Mouse (Mus musculus): ENCODE data around the gene Prss54. TPM values are rescaled to one million over a fixed set of nuclear protein-coding genes. Genes with fewer than 3 reads are reported as not detected.

The Prss54 gene
- polyA plus RNA-seq, 1 experiment from 2014 or later = not detected

DNA sequence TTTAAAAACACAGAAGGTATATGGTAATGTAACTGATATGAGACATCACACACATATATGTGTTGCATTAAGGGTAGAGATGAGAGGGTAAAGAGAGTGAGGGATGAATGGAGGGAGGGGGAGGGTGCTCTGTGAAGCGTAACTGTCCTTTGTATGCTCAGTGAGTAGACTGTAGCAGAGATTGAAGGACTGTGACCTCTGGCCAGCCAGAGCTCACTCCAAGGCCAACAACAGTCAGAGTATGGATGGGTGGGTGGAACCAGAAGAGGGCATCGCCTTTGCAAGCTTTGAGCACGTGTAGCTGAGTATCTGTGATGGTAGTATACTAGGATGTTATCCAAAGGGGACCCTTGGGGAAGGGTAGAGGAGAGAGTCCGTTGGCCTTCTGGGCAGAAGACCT lies 24.6 kb downstream of the Prss54 start:
- H3K9me3 ChIP-seq = no peaks in the 10 kb centered on the region
- ATAC-seq (ENCODE audit: extremely low read depth, insufficient number of reproducible peaks, low FRiP score, low TSS enrichment) = no peak

DNA sequence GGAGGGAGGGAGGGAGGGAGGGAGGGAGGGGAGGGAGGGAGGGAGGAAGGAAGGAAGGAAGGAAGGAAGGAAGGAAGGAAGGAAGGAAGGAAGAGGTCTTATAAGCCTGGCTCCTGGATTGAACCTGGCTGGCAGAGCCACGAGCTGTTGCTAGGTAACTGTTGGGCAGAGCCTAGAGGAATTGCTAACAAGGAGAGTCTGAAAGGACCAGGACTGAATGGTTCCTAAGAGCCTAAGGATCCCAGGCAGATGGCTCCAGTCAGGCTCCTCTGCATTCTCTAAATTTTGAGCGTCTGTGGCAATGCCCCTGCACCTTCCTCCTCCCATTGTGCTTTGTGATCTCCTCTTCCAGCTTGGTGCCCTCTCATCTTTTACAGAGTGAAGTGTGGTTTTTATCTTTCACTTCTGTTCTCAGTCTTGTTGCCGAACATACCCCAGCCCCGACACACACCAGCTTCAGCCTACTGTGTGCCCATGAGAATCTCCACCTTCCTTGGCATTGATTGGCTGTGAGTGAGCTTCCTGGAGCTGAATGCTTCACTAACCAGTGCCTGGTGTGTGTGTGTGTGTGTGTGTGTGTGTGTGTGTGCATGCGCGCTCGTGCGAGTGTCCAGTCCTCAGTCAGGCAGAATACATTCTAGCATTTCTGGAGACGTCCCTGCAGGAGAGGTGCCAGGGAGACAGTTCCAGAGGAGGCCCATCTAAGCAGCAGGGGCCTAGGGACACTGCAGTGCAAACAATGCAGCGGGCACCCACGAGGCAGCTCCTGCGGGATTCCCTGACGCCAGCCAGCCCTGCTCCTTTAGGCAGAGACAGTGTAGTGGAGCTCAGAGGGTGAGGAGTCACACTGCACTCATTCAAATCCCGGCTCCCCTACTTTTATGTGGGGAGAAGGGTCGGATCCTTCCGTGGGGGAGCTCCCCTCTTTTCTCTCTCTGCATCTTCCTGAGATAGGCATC lies 26.0 kb downstream of the Prss54 start:
- no peak overlapping the region for H3K27ac ChIP-seq (replicated peaks)
- no peaks in the 10 kb centered on the region for H3K36me3 ChIP-seq
- no peak overlapping the region for H3K4me2 ChIP-seq
- no peaks in the 10 kb centered on the region for H3K9me3 ChIP-seq
- no peak; the same call in 1 of the 2 replicates for ATAC-seq (ENCODE audit: extremely low read depth, insufficient number of reproducible peaks, low FRiP score, low TSS enrichment)
- no peak overlapping the region for H3K9ac ChIP-seq
- peaks cover 16% of the 10 kb centered on the region for H3K4me1 ChIP-seq
- no peak overlapping the region for H3K4me3 ChIP-seq
- H3K27me3 ChIP-seq (replicated peaks) = no peaks in the 10 kb centered on the region
- 59% methylated on average over 16 of the region's 16 CpGs for WGBS

More for the DNA sequence above, 24.6 kb downstream of the Prss54 start:
- no peak overlapping the region for H3K27ac ChIP-seq (replicated peaks)
- no peaks in the 10 kb centered on the region for H3K27me3 ChIP-seq (replicated peaks)
- H3K4me3 ChIP-seq = no peak overlapping the region
- H3K9ac ChIP-seq = no peak overlapping the region
- WGBS = 66% methylated on average over 4 of the region's 4 CpGs
- no peak overlapping the region for H3K4me2 ChIP-seq
- H3K36me3 ChIP-seq = no peaks in the 10 kb centered on the region
- peaks cover 16% of the 10 kb centered on the region for H3K4me1 ChIP-seq

- no peaks in the 10 kb centered on the region for H3K27me3 ChIP-seq (replicated peaks)
- H3K4me2 ChIP-seq = no peak overlapping the region
- ATAC-seq (ENCODE audit: extremely low read depth, insufficient number of reproducible peaks, low FRiP score, low TSS enrichment) = no peak
- H3K9ac ChIP-seq = 0 out of 2 replicates have a peak overlapping the region, but pooled peaks have one; percentile 2
- H3K4me1 ChIP-seq = peaks cover 16% of the 10 kb centered on the region
- H3K36me3 ChIP-seq = no peaks in the 10 kb centered on the region; the same call in 1 of the 2 replicates
- 49% methylated on average over 8 of the region's 8 CpGs for WGBS
- H3K4me3 ChIP-seq = no peak overlapping the region
- no peaks in the 10 kb centered on the region for H3K9me3 ChIP-seq
- H3K27ac ChIP-seq (replicated peaks) = peak overlapping the region; percentile 10; the same call in 1 of the 2 replicates
Observed at GRCm38 (mm10) chr8:95547931-95548330, 28.2 kb downstream of the Prss54 start.

GRCm38 (mm10) chr8:95546986-95547385 lies 29.2 kb downstream of the Prss54 start:
- no peaks in the 10 kb centered on the region; the same call in 1 of the 2 replicates for H3K36me3 ChIP-seq
- no peak overlapping the region for H3K4me2 ChIP-seq
- no peak overlapping the region for H3K4me3 ChIP-seq
- 0 out of 2 replicates have a peak, but pooled peaks cover 3% of the 10 kb centered on the region for H3K9me3 ChIP-seq
- no peak overlapping the region for H3K9ac ChIP-seq
- no peak for ATAC-seq (ENCODE audit: extremely low read depth, insufficient number of reproducible peaks, low FRiP score, low TSS enrichment)
- 79% methylated on average over 4 of the region's 4 CpGs for WGBS
- no peaks in the 10 kb centered on the region for H3K27me3 ChIP-seq (replicated peaks)
- peaks cover 16% of the 10 kb centered on the region for H3K4me1 ChIP-seq
- H3K27ac ChIP-seq (replicated peaks) = no peak overlapping the region

DNA sequence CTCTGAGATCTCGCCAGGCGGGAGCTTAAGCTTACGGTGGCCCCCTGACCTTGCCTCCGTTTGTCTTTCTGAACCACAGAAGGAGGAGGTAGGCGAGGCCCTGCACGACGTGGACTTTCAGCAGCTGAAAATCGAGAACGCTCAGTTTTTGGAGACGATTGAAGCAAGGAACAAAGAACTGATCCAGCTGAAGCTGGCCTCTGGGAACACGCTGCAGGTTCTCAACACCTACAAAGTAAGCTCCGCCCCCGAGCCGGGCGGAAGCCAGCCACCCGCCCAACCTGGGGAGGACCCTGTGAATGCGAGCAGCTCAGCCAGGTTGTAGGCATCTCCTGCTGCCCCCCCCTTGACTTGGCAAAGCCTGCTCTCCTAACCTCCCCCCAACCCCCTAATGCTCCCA lies 30.3 kb downstream of the Prss54 start:
- H3K4me3 ChIP-seq = no peak overlapping the region
- 0 out of 2 replicates have a peak, but pooled peaks cover 3% of the 10 kb centered on the region for H3K9me3 ChIP-seq
- H3K27ac ChIP-seq (replicated peaks) = no peak overlapping the region
- H3K9ac ChIP-seq = no peak overlapping the region
- no peaks in the 10 kb centered on the region for H3K27me3 ChIP-seq (replicated peaks)
- H3K36me3 ChIP-seq = no peaks in the 10 kb centered on the region; the same call in 1 of the 2 replicates
- 68% methylated on average over 17 of the region's 17 CpGs for WGBS
- no peak for ATAC-seq (ENCODE audit: extremely low read depth, insufficient number of reproducible peaks, low FRiP score, low TSS enrichment)
- H3K4me1 ChIP-seq = peaks cover 16% of the 10 kb centered on the region
- no peak overlapping the region for H3K4me2 ChIP-seq

DNA sequence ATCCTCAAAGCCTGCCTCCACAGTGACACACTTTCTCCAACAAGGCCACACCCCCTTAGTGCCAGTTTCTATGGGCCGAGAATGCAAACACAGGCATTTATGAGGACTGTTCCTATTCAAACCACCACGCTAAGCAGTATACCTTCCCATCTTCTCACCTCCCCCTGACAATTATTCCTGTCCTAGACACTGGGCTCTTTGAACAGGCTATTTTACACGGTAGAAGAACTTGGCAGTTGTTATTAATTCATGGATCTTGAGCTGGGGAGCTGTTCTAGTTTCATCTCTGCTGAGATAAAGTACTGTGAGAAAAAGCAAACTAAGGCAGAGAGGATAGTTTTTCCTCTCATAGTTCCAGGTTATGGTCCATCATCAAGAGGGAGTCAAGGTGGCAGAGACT lies 33.1 kb downstream of the Prss54 start:
- H3K4me2 ChIP-seq = no peak overlapping the region
- WGBS = 83% methylated on average over 3 of the region's 3 CpGs
- H3K27ac ChIP-seq (replicated peaks) = no peak overlapping the region
- H3K36me3 ChIP-seq = no peaks in the 10 kb centered on the region; the same call in 1 of the 2 replicates
- H3K9ac ChIP-seq = no peak overlapping the region
- no peak overlapping the region for H3K4me3 ChIP-seq
- H3K27me3 ChIP-seq (replicated peaks) = no peaks in the 10 kb centered on the region
- ATAC-seq (ENCODE audit: extremely low read depth, insufficient number of reproducible peaks, low FRiP score, low TSS enrichment) = no peak
- H3K4me1 ChIP-seq = peaks cover 5% of the 10 kb centered on the region
- 0 out of 2 replicates have a peak, but pooled peaks cover 3% of the 10 kb centered on the region for H3K9me3 ChIP-seq

DNA sequence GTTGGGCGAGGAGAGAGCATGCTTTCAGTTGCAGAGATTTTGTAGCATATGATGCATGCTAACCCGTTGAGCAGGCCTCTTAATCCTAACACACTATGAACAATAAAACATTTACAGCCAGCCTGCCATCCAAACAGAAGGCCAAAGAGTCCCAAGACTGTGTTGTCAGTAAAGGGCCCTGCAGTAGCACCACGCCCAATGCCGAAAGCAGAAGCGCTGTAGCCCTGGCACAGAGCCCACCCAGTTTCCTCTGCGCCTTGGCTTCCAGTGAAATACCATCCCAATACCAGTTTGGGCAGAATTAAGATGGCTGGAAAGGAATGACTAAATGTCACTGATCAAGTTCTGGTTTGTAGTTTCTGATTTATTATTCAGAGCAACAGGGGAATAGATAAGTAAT lies 33.9 kb downstream of the Prss54 start:
- no peak overlapping the region for H3K27ac ChIP-seq (replicated peaks)
- 86% methylated on average over 6 of the region's 6 CpGs for WGBS
- ATAC-seq (ENCODE audit: extremely low read depth, insufficient number of reproducible peaks, low FRiP score, low TSS enrichment) = no peak

GRCm38 (mm10) chr8:95539487-95539886 lies 36.7 kb downstream of the Prss54 start:
- Histone ChIP-seq H3K27ac (replicated peaks) (no peak overlapping the region), H3K9ac (no peak overlapping the region), H3K9me3 (0 out of 2 replicates have a peak, but pooled peaks cover 3% of the 10 kb centered on the region), H3K4me2 (no peak overlapping the region), H3K4me1 (0 out of 2 replicates have a peak, but pooled peaks cover under 1% of the 10 kb centered on the region), H3K4me3 (no peak overlapping the region), H3K36me3 (no peaks in the 10 kb centered on the region; the same call in 1 of the 2 replicates), H3K27me3 (replicated peaks) (no peaks in the 10 kb centered on the region)
- ATAC-seq (ENCODE audit: extremely low read depth, insufficient number of reproducible peaks, low FRiP score, low TSS enrichment) = no peak
- WGBS = 76% methylated on average over 5 of the region's 5 CpGs

More for the DNA sequence above, 33.9 kb downstream of the Prss54 start:
- Histone ChIP-seq H3K27me3 (replicated peaks) (no peaks in the 10 kb centered on the region), H3K9ac (no peak overlapping the region), H3K4me2 (no peak overlapping the region), H3K4me3 (no peak overlapping the region), H3K9me3 (0 out of 2 replicates have a peak, but pooled peaks cover 3% of the 10 kb centered on the region), H3K36me3 (no peaks in the 10 kb centered on the region; the same call in 1 of the 2 replicates), H3K4me1 (no peaks in the 10 kb centered on the region; the same call in 1 of the 2 replicates)

GRCm38 (mm10) chr8:95533584-95534387 lies 42.4 kb downstream of the Prss54 start, which contains the start of gene Ccdc113:
Gene Ccdc113, plus strand, starts transcription at chr8:95534085.
- Histone ChIP-seq H3K4me3 (peak within 1 kb of the TSS; percentile 62), H3K9me3 (no peaks in the 10 kb centered on the region), H3K4me1 (peaks cover 6% of the 10 kb centered on the region; the same call in 1 of the 2 replicates), H3K27me3 (replicated peaks) (no peaks in the 10 kb centered on the region), H3K36me3 (no peaks in the 10 kb centered on the region), H3K9ac (peak within 1 kb of the TSS; percentile 77), H3K27ac (replicated peaks) (0 out of 2 replicates have a peak within 1 kb of the TSS, but pooled peaks have one; percentile 24), H3K4me2 (peak within 1 kb of the TSS; percentile 79)
- WGBS = 5% methylated on average over 33 of the region's 33 CpGs
- ATAC-seq (ENCODE audit: extremely low read depth, insufficient number of reproducible peaks, low FRiP score, low TSS enrichment) = peak; percentile 72; the same call in 1 of the 2 replicates

GRCm38 (mm10) chr8:95532206-95532605 lies 43.9 kb downstream of the Prss54 start:
- peaks cover 6% of the 10 kb centered on the region; the same call in 1 of the 2 replicates for H3K4me1 ChIP-seq
- ATAC-seq (ENCODE audit: extremely low read depth, insufficient number of reproducible peaks, low FRiP score, low TSS enrichment) = no peak
- 60% methylated on average over 4 of the region's 4 CpGs for WGBS
- H3K27ac ChIP-seq (replicated peaks) = no peak overlapping the region
- no peaks in the 10 kb centered on the region for H3K27me3 ChIP-seq (replicated peaks)
- no peaks in the 10 kb centered on the region for H3K9me3 ChIP-seq
- no peaks in the 10 kb centered on the region for H3K36me3 ChIP-seq
- no peak overlapping the region for H3K9ac ChIP-seq
- no peak overlapping the region for H3K4me2 ChIP-seq
- H3K4me3 ChIP-seq = no peak overlapping the region
